Mouse (Mus musculus): ENCODE data around the gene Nfe2.

The Nfe2 gene

GRCm38 (mm10) chr15:103268903-103269302 lies 10.7 kb upstream of the Nfe2 start:
- Histone ChIP-seq H3K4me3 (replicated peaks; ENCODE audit: low read length) (no peak overlapping the region), H3K27me3 (ENCODE audit: insufficient read depth, low read length) (0 out of 2 replicates have a peak, but pooled peaks cover 3% of the 10 kb centered on the region), H3K4me1 (replicated peaks; ENCODE audit: low read depth, low read length) (peaks cover 9% of the 10 kb centered on the region), H3K36me3 (ENCODE audit: insufficient read depth, low read length) (no peaks in the 10 kb centered on the region), H3K9me3 (ENCODE audit: low read length) (no peaks in the 10 kb centered on the region)
- TF ChIP-seq POU5F1 (IDR thresholded peaks at IDR 0.05; ENCODE audit: borderline replicate concordance, low read length) (no peak), NANOG (IDR thresholded peaks at IDR 0.05; ENCODE audit: borderline replicate concordance, low read length) (no peak), CTCF (conservative IDR thresholded peaks at IDR 0.05; ENCODE audit: low read length) (no peak)

- Histone ChIP-seq H3K36me3 (ENCODE audit: insufficient read depth, low read length) (no peaks in the 10 kb centered on the region), H3K4me3 (replicated peaks; ENCODE audit: low read length) (no peak overlapping the region), H3K27me3 (ENCODE audit: insufficient read depth, low read length) (0 out of 2 replicates have a peak, but pooled peaks cover 3% of the 10 kb centered on the region), H3K9me3 (ENCODE audit: low read length) (no peaks in the 10 kb centered on the region), H3K4me1 (replicated peaks; ENCODE audit: low read depth, low read length) (no peaks in the 10 kb centered on the region)
- no peak for TF ChIP-seq NANOG (IDR thresholded peaks at IDR 0.05; ENCODE audit: borderline replicate concordance, low read length)
- no peak for TF ChIP-seq CTCF (conservative IDR thresholded peaks at IDR 0.05; ENCODE audit: low read length)
- TF ChIP-seq POU5F1 (IDR thresholded peaks at IDR 0.05; ENCODE audit: borderline replicate concordance, low read length): no peak
These were observed 6.6 kb upstream of the Nfe2 start for GRCm38 (mm10) chr15:103264794-103265193.

DNA sequence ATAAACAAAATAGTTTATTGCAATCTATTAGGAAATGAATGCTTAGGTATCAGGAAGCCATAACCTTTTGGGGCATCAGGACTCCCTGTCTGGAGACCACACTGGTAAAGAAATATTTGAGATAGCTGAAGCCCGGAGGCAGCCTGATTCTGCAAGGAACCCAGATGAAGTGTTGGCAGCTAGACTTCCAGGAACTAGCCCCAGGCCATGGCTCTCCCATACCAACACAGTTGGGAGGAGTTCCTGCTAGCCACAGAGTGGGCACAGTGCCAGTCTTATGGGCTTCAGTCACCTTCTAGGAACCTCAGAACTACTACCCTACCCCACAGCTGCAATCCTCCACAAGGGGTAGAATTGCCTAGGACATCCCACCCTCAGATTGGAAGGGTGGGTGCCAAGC lies 1.8 kb upstream of the Nfe2 start:
- peaks cover 7% of the 10 kb centered on the region for H3K27me3 ChIP-seq (ENCODE audit: insufficient read depth, low read length)
- H3K4me1 ChIP-seq (replicated peaks; ENCODE audit: low read depth, low read length): peaks cover 33% of the 10 kb centered on the region
- no peak for TF ChIP-seq CTCF (conservative IDR thresholded peaks at IDR 0.05; ENCODE audit: low read length)
- no peaks in the 10 kb centered on the region for H3K36me3 ChIP-seq (ENCODE audit: insufficient read depth, low read length)
- H3K4me3 ChIP-seq (replicated peaks; ENCODE audit: low read length): no peak overlapping the region
- H3K9me3 ChIP-seq (ENCODE audit: low read length): no peaks in the 10 kb centered on the region

- Histone ChIP-seq H3K4me3 (replicated peaks; ENCODE audit: low read length) (no peak overlapping the region), H3K9me3 (ENCODE audit: low read length) (no peaks in the 10 kb centered on the region), H3K4me1 (replicated peaks; ENCODE audit: low read depth, low read length) (peaks cover 40% of the 10 kb centered on the region), H3K27me3 (ENCODE audit: insufficient read depth, low read length) (peaks cover 15% of the 10 kb centered on the region), H3K36me3 (ENCODE audit: insufficient read depth, low read length) (no peaks in the 10 kb centered on the region)
- TF ChIP-seq CTCF (conservative IDR thresholded peaks at IDR 0.05; ENCODE audit: low read length) (no peak), NANOG (IDR thresholded peaks at IDR 0.05; ENCODE audit: borderline replicate concordance, low read length) (no peak), POU5F1 (IDR thresholded peaks at IDR 0.05; ENCODE audit: borderline replicate concordance, low read length) (no peak)
These were observed 959 bp upstream of the Nfe2 start for GRCm38 (mm10) chr15:103259162-103259561.

GRCm38 (mm10) chr15:103256210-103256986 lies 1.8 kb downstream of the Nfe2 start:
- Histone ChIP-seq H3K27me3 (ENCODE audit: insufficient read depth, low read length) (peaks cover 22% of the 10 kb centered on the region), H3K36me3 (ENCODE audit: insufficient read depth, low read length) (no peaks in the 10 kb centered on the region), H3K4me3 (replicated peaks; ENCODE audit: low read length) (no peak overlapping the region), H3K9me3 (ENCODE audit: low read length) (no peaks in the 10 kb centered on the region), H3K4me1 (replicated peaks; ENCODE audit: low read depth, low read length) (peaks cover 57% of the 10 kb centered on the region)
- TF ChIP-seq CTCF (conservative IDR thresholded peaks at IDR 0.05; ENCODE audit: low read length) (no peak), POU5F1 (IDR thresholded peaks at IDR 0.05; ENCODE audit: borderline replicate concordance, low read length) (no peak), NANOG (IDR thresholded peaks at IDR 0.05; ENCODE audit: borderline replicate concordance, low read length) (no peak)

DNA sequence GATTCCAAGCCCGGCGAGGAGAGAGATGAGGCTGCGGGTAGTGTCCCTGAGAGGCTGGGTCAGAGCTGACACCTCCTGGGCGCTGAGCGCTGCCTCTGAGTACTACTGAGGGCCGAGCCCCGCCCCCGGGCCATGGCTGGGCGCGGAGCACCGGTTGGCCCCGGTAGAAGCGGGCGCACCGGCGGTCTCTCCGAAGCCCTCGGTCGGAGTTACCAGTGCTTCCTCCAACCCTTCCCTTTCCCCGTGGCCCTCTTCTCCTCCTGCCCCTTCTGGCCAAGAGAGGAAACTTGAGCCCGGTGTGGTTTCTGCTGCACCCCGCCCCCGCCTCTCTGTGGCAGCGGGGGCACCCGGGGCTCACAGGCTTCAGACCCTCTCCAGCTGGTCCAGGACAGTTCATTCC lies 3.0 kb downstream of the Nfe2 start:
- Histone ChIP-seq H3K4me3 (replicated peaks; ENCODE audit: low read length) (peak overlapping the region; percentile 71), H3K9me3 (ENCODE audit: low read length) (no peaks in the 10 kb centered on the region), H3K4me1 (replicated peaks; ENCODE audit: low read depth, low read length) (peaks cover 62% of the 10 kb centered on the region), H3K36me3 (ENCODE audit: insufficient read depth, low read length) (no peaks in the 10 kb centered on the region), H3K27me3 (ENCODE audit: insufficient read depth, low read length) (peaks cover 22% of the 10 kb centered on the region)
- TF ChIP-seq POU5F1 (IDR thresholded peaks at IDR 0.05; ENCODE audit: borderline replicate concordance, low read length): no peak
- TF ChIP-seq CTCF (conservative IDR thresholded peaks at IDR 0.05; ENCODE audit: low read length): no peak
- TF ChIP-seq NANOG (IDR thresholded peaks at IDR 0.05; ENCODE audit: borderline replicate concordance, low read length): no peak

DNA sequence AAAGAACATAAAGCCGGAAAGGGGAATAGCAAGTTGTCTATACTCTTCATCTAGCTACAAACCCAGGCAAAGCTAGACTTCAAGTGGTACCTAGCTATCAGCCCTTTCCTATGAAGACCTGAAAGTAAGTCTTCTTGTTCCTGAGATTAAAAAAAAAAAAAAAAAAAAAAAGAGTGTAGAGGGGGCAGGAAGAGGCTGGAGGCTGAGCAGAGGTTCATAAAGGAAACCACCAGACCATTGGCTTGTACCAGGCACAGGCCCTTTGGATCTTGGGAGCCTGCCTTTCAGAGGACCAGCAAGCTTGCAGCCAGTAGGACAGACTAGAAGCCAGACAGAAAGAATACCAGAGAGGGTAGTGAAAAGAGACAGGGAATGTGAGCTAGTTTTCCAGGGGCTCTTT lies 4.9 kb downstream of the Nfe2 start:
- H3K4me1 ChIP-seq (replicated peaks; ENCODE audit: low read depth, low read length): peaks cover 64% of the 10 kb centered on the region
- H3K4me3 ChIP-seq (replicated peaks; ENCODE audit: low read length): no peak overlapping the region
- no peak for TF ChIP-seq POU5F1 (IDR thresholded peaks at IDR 0.05; ENCODE audit: borderline replicate concordance, low read length)
- TF ChIP-seq NANOG (IDR thresholded peaks at IDR 0.05; ENCODE audit: borderline replicate concordance, low read length): no peak
- TF ChIP-seq CTCF (conservative IDR thresholded peaks at IDR 0.05; ENCODE audit: low read length): no peak
- no peaks in the 10 kb centered on the region for H3K9me3 ChIP-seq (ENCODE audit: low read length)
- H3K36me3 ChIP-seq (ENCODE audit: insufficient read depth, low read length): peaks cover 10% of the 10 kb centered on the region
- peaks cover 22% of the 10 kb centered on the region for H3K27me3 ChIP-seq (ENCODE audit: insufficient read depth, low read length)

- Histone ChIP-seq H3K36me3 (ENCODE audit: insufficient read depth, low read length) (peaks cover 17% of the 10 kb centered on the region), H3K4me3 (replicated peaks; ENCODE audit: low read length) (no peak overlapping the region), H3K4me1 (replicated peaks; ENCODE audit: low read depth, low read length) (peaks cover 60% of the 10 kb centered on the region), H3K27me3 (ENCODE audit: insufficient read depth, low read length) (peaks cover 22% of the 10 kb centered on the region), H3K9me3 (ENCODE audit: low read length) (no peaks in the 10 kb centered on the region)
- TF ChIP-seq POU5F1 (IDR thresholded peaks at IDR 0.05; ENCODE audit: borderline replicate concordance, low read length): no peak
These were observed 5.5 kb downstream of the Nfe2 start for GRCm38 (mm10) chr15:103252660-103253059.

- Histone ChIP-seq H3K36me3 (ENCODE audit: insufficient read depth, low read length) (peaks cover 28% of the 10 kb centered on the region), H3K27me3 (ENCODE audit: insufficient read depth, low read length) (peaks cover 22% of the 10 kb centered on the region), H3K4me3 (replicated peaks; ENCODE audit: low read length) (no peak overlapping the region), H3K4me1 (replicated peaks; ENCODE audit: low read depth, low read length) (peaks cover 58% of the 10 kb centered on the region), H3K9me3 (ENCODE audit: low read length) (no peaks in the 10 kb centered on the region)
- TF ChIP-seq NANOG (IDR thresholded peaks at IDR 0.05; ENCODE audit: borderline replicate concordance, low read length): no peak
- no peak for TF ChIP-seq POU5F1 (IDR thresholded peaks at IDR 0.05; ENCODE audit: borderline replicate concordance, low read length)
These were observed 6.6 kb downstream of the Nfe2 start for GRCm38 (mm10) chr15:103251595-103251994.
